Mouse (Mus musculus): ENCODE measurements around the gene Foxp3. TPM values are rescaled to one million over a fixed set of nuclear protein-coding genes. Genes with fewer than 3 reads are reported as not detected.

Gene Foxp3
- polyA plus RNA-seq, 1 experiment from 2014 or later = 0.05 TPM

DNA sequence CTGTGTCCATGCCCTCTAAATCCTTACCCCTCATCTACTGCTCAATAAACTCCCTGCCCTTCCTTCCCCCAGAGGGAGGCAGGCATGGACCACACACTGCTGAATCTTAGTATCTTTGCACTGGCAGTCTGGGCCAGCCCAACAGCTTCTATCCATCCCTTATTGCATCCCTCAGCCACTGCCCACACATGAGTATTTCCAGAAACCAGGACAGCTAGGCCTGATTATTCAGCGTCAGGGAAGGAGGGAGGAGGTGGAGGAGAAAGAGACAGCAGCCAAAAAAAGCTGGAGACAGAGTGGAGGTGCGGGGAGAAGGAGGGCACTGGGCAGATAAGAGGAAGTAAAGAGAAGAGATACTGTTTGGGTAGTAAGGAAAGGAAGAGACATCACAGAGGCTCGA, 61.7 kb downstream of the Foxp3 start:
- Histone ChIP-seq H3K4me1 (peaks cover 5% of the 10 kb centered on the region; the same call in 1 of the 2 replicates), H3K4me2 (replicated peaks) (no peak overlapping the region), H3K9me3 (no peaks in the 10 kb centered on the region), H3K27me3 (no peaks in the 10 kb centered on the region), H3K36me3 (no peaks in the 10 kb centered on the region), H3K4me3 (no peak overlapping the region), H3K9ac (replicated peaks) (no peak overlapping the region), H3K27ac (replicated peaks) (no peak overlapping the region)
- 75% methylated on average over 3 of the region's 3 CpGs for WGBS
- no peak for ATAC-seq (replicated peaks)

DNA sequence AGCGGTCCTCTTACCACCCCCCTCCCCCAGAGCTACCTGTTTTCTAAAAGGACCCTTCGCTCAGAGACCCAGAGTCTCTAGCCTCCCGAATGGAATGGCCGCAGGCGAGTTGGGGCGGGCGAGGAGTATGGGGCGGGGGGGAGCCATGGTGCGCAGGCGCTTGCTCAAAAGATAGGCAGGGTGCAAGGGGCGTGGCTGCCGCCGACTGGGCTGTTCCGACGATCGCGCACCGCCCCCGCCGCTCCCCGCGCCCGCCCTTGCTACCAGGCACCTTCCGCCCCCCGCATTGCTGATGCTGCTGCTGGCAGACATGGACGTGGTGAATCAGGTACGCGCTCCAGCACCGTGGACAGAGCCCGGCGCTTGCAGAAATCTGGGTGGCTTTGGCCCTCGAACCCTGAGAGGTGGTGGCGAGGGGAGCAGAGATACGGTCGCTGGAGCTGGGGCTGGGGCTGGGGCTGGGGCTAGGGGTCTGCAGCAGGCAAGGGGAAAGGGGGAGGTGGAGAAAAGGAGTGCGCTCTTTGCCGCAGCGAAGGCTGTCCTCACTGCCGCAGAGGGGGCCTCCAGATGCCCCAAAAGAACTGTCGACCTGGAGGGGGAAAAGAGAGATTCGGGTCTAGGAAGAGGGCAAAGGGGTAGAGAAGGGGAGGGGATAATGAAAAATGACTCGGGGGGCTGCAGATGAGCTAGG, 65.1 kb downstream of the Foxp3 start, which contains the start of gene Syp:
TSS of gene Syp (plus strand) at position 71 of the 691 bp plus-strand sequence.
- peak within 1 kb of the TSS; percentile 67 for H3K9ac ChIP-seq (replicated peaks)
- H3K4me3 ChIP-seq = peak within 1 kb of the TSS; percentile 60
- peak within 1 kb of the TSS; percentile 54 for H3K4me2 ChIP-seq (replicated peaks)
- H3K27ac ChIP-seq (replicated peaks) = peak within 1 kb of the TSS; percentile 86
- no peaks in the 10 kb centered on the region for H3K27me3 ChIP-seq
- no peaks in the 10 kb centered on the region; the same call in 1 of the 2 replicates for H3K36me3 ChIP-seq
- peak; percentile 87 for ATAC-seq (replicated peaks)
- WGBS = 11% methylated on average over 42 of the region's 42 CpGs
- peaks cover 11% of the 10 kb centered on the region for H3K4me1 ChIP-seq
- no peaks in the 10 kb centered on the region for H3K9me3 ChIP-seq

DNA sequence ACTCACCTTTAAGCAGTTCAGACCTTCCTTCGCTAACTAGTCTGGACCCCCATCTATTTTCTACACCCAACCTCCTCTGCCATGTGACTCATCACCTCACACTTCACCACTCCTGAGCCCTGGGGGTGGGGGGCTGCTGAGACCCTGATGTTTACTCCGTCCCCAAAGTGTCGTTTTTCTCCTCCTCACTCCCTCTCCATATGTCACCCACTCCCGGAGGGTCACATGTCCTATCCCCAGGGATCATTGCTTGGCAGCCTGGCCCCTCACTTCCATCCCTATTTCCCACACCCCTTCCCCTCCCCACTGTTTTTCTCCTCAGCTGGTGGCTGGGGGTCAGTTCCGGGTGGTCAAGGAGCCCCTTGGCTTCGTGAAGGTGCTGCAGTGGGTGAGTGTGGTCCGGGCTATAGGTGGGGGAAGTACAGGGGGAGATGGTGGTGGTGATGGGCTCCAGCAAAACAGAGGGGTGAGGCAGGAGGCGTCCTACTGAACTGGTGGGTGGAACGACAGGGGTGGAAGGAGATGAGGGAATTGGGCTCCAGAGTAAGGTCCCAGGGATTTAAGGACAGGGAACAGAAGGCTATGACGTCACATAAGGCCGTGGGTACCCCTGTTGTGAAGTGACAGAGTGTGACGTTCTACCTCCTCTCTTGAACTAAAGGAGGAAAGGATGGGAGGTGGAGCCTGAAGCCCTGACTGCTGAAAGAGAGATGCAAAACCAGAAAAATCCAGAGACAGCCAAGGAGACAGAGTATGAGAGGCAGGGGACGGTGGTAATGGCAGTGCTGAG, 66.3 kb downstream of the Foxp3 start:
- 22% methylated on average over 13 of the region's 13 CpGs for WGBS
- Histone ChIP-seq H3K27ac (replicated peaks) (peak overlapping the region; percentile 86), H3K4me3 (peak overlapping the region; percentile 60), H3K9ac (replicated peaks) (peak overlapping the region; percentile 67), H3K4me2 (replicated peaks) (peak overlapping the region; percentile 54), H3K9me3 (no peaks in the 10 kb centered on the region), H3K4me1 (peaks cover 11% of the 10 kb centered on the region), H3K36me3 (peaks cover 6% of the 10 kb centered on the region; the same call in 1 of the 2 replicates), H3K27me3 (no peaks in the 10 kb centered on the region)
- ATAC-seq (replicated peaks) = peak; percentile 26

DNA sequence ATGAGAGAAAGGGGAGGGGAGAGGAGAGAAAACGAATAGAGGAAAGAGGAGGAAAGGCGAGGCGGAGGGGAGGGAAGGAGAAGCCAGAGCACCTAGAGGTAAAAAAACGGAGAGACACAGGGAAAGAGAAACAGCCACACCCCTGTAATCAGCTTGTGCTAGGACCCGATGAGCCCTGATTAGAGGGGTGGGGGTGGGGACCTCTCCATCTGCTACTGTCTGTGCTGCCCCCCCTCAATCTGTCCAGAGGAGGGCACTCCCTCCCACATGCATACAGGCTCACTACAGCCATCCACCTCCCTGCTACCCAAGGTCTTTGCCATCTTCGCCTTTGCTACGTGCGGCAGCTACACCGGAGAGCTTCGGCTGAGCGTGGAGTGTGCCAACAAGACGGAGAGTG, 67.3 kb downstream of the Foxp3 start:
- ATAC-seq (replicated peaks) = 0 out of 2 replicates have a peak, but pooled peaks have one; percentile 15
- no peaks in the 10 kb centered on the region for H3K9me3 ChIP-seq
- 53% methylated on average over 10 of the region's 12 CpGs for WGBS
- peak overlapping the region; percentile 54 for H3K4me2 ChIP-seq (replicated peaks)
- peak overlapping the region; percentile 23 for H3K9ac ChIP-seq (replicated peaks)
- H3K4me3 ChIP-seq = peak overlapping the region; percentile 22
- H3K27ac ChIP-seq (replicated peaks) = 0 out of 2 replicates have a peak overlapping the region, but pooled peaks have one; percentile 4
- H3K27me3 ChIP-seq = no peaks in the 10 kb centered on the region
- H3K4me1 ChIP-seq = peaks cover 11% of the 10 kb centered on the region
- H3K36me3 ChIP-seq = peaks cover 8% of the 10 kb centered on the region; the same call in 1 of the 2 replicates

Other genes starting within 250 kb of the Foxp3 start
- gene Usp27x, start 197.8 kb upstream of the Foxp3 start, polyA plus RNA-seq (2015; fragmentation: Nextera tagmentation; extraction: Ambion mirVana) = 1.7 and 1.9 TPM in 2 replicates
- 4.8 and 4.9 TPM in 2 replicates for gene Ppp1r3f, start 639 bp downstream of the Foxp3 start, polyA plus RNA-seq (2015; fragmentation: Nextera tagmentation; extraction: Ambion mirVana)
- 40.5 and 42.4 TPM in 2 replicates for gene Ccdc22, start 31.9 kb downstream of the Foxp3 start, polyA plus RNA-seq (2015; fragmentation: Nextera tagmentation; extraction: Ambion mirVana)
- 0.05 and 0.19 TPM in 2 replicates for gene Cacna1f, start 33.4 kb downstream of the Foxp3 start, polyA plus RNA-seq (2015; fragmentation: Nextera tagmentation; extraction: Ambion mirVana)
- 109 and 120 TPM in 2 replicates for gene Syp, start 64.8 kb downstream of the Foxp3 start, polyA plus RNA-seq (2015; fragmentation: Nextera tagmentation; extraction: Ambion mirVana)
- gene Prickle3, start 83.6 kb downstream of the Foxp3 start, polyA plus RNA-seq (2015; fragmentation: Nextera tagmentation; extraction: Ambion mirVana) = 1.3 and 1.9 TPM in 2 replicates
- gene Plp2, start 97.7 kb downstream of the Foxp3 start, polyA plus RNA-seq (2015; fragmentation: Nextera tagmentation; extraction: Ambion mirVana) = 36.8 and 40.0 TPM in 2 replicates
- 0.11 and 0.13 TPM in 2 replicates for gene Magix, start 107.6 kb downstream of the Foxp3 start, polyA plus RNA-seq (2015; fragmentation: Nextera tagmentation; extraction: Ambion mirVana)
- 47.4 and 50.2 TPM in 2 replicates for gene Gpkow, start 123.5 kb downstream of the Foxp3 start, polyA plus RNA-seq (2015; fragmentation: Nextera tagmentation; extraction: Ambion mirVana)
- 38.0 and 43.1 TPM in 2 replicates for gene Wdr45, start 140.7 kb downstream of the Foxp3 start, polyA plus RNA-seq (2015; fragmentation: Nextera tagmentation; extraction: Ambion mirVana)
- gene Gm45208, start 148.6 kb downstream of the Foxp3 start, polyA plus RNA-seq (2015; fragmentation: Nextera tagmentation; extraction: Ambion mirVana) = 0.84 TPM in 1 of 2 replicates, not detected in the other
- gene Praf2, start 154.8 kb downstream of the Foxp3 start, polyA plus RNA-seq (2015; fragmentation: Nextera tagmentation; extraction: Ambion mirVana) = 104 and 107 TPM in 2 replicates
- gene Ccdc120, start 177.3 kb downstream of the Foxp3 start, polyA plus RNA-seq (2015; fragmentation: Nextera tagmentation; extraction: Ambion mirVana) = 55.5 and 63.3 TPM in 2 replicates
- gene Tfe3, start 188.9 kb downstream of the Foxp3 start, polyA plus RNA-seq (2015; fragmentation: Nextera tagmentation; extraction: Ambion mirVana) = 21.8 and 23.4 TPM in 2 replicates
- 77.6 and 78.5 TPM in 2 replicates for gene Gripap1, start 216.1 kb downstream of the Foxp3 start, polyA plus RNA-seq (2015; fragmentation: Nextera tagmentation; extraction: Ambion mirVana)
- gene Kcnd1, start 248.6 kb downstream of the Foxp3 start, polyA plus RNA-seq (2015; fragmentation: Nextera tagmentation; extraction: Ambion mirVana) = 2.8 and 3.1 TPM in 2 replicates